Mouse (Mus musculus) lung, embryonic 15.5 days (tissue): ENCODE measurements at regions not wholly inside any gene's neighbourhood (a gene's known extent, or its start where the extent isn't known, plus 50 kb on each side); places are given as distances from the start of the nearest gene placed in this dataset.
"Not testable (repeated sequence)": the region's sequence is repeated elsewhere in the genome, so short reads cannot be mapped to it uniquely, and the experiment has no call there.

Experiments used
- ATAC-seq: fragments of 200-750 bp; cut with Nextera tagmentation; 2 replicates; pipeline ENCODE4 v1.8.0; 2017; ENCODE audit warnings: moderate number of reproducible peaks, borderline replicate concordance; ENCODE audit not compliant: low FRiP score, low TSS enrichment; ENCODE audit errors: extremely low read depth
- H3K27ac ChIP-seq: fragments of 300-500 bp; sonication (generic); 2 replicates; pipeline ENCODE4 v1.5.1; 2015; ENCODE audit warnings: moderate library complexity, mild to moderate bottlenecking, inconsistent platforms
- H3K27me3 ChIP-seq: fragments of 300-500 bp; sonication (generic); 2 replicates; pipeline ENCODE4 v1.6.1; 2015; ENCODE audit warnings: inconsistent platforms
- H3K36me3 ChIP-seq: fragments of 300-500 bp; sonication (generic); 2 replicates; pipeline ENCODE4 v1.6.1; 2015; ENCODE audit warnings: inconsistent platforms
- H3K4me1 ChIP-seq: fragments of 300-500 bp; sonication (generic); 2 replicates; pipeline ENCODE4 v1.6.1; 2015; ENCODE audit warnings: inconsistent platforms
- H3K4me2 ChIP-seq: fragments of 300-500 bp; sonication (generic); 2 replicates; pipeline ENCODE4 v1.6.1; 2015; ENCODE audit warnings: inconsistent platforms, mild to moderate bottlenecking, moderate library complexity
- H3K4me3 ChIP-seq: fragments of 300-500 bp; sonication (generic); 2 replicates; pipeline ENCODE4 v1.5.1; 2015; ENCODE audit warnings: mild to moderate bottlenecking, inconsistent platforms
- H3K9ac ChIP-seq: fragments of 300-500 bp; sonication (generic); 2 replicates; pipeline ENCODE4 v1.6.1; 2015; ENCODE audit warnings: inconsistent platforms
- H3K9me3 ChIP-seq: fragments of 300-500 bp; sonication (generic); 2 replicates; pipeline ENCODE4 v1.6.1; 2016; ENCODE audit warnings: inconsistent platforms
- WGBS: fragments of 180-500 bp; shearing (Covaris S2); methylation state at CpG from one replicate; pipeline ENCODE4 v1.1.7; 2015; 5-methylcytosine and 5-hydroxymethylcytosine counted together

DNA sequence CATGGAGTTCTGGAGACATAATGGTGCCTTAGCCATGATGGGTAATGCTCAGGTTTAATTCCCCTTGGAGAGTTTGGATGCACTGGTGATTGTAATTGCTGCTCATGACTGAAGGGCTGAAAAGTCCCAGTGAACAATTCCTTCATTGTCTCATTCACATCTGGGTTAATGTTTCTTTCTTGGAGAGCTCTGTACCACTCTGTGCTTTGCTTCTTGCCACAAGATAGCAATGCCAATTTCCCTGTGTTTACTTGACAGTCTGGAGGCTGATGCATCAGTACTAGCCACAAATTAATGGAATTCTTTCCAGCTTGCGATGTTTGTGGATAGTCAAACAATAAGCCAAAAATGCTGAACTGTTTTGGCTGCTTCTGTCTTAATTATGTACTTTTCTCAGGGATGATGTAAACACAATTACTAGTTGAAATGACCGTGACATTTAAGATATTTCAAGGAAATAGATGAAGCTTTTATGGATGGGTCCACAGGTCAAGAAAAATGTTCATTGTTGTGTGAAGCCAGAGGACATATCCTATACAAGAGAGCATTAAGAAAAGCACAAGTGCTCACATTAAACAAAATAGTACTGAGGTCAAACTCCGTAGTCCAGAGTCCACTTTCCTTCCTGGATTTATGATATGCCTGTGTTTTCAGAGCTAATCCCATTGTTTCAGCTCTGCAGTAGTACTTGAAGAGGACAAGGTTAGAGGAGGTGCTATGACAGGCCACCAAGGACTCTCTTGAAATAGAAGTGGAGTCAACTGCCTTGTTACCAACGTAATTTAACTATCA, 198.1 kb downstream of the Bmp2 start:
- Histone ChIP-seq H3K27me3 (no peaks in the 10 kb centered on the region), H3K4me1 (no peaks in the 10 kb centered on the region), H3K36me3 (no peaks in the 10 kb centered on the region), H3K27ac (no peak overlapping the region), H3K9ac (no peak overlapping the region), H3K9me3 (no peaks in the 10 kb centered on the region), H3K4me2 (no peak overlapping the region), H3K4me3 (no peak overlapping the region)
- WGBS = 46% methylated on average over 4 of the region's 4 CpGs
- no peak for ATAC-seq

GRCm38 (mm10) chr2:133754088-133754487, 202.1 kb downstream of the Bmp2 start:
- H3K4me1 ChIP-seq = no peaks in the 10 kb centered on the region
- no peak overlapping the region for H3K4me3 ChIP-seq
- no peak overlapping the region for H3K27ac ChIP-seq
- H3K9ac ChIP-seq = no peak overlapping the region
- H3K36me3 ChIP-seq = no peaks in the 10 kb centered on the region
- H3K4me2 ChIP-seq = no peak overlapping the region
- no peaks in the 10 kb centered on the region for H3K27me3 ChIP-seq
- ATAC-seq = no peak
- H3K9me3 ChIP-seq = no peaks in the 10 kb centered on the region
- 86% methylated on average over 3 of the region's 3 CpGs for WGBS

DNA sequence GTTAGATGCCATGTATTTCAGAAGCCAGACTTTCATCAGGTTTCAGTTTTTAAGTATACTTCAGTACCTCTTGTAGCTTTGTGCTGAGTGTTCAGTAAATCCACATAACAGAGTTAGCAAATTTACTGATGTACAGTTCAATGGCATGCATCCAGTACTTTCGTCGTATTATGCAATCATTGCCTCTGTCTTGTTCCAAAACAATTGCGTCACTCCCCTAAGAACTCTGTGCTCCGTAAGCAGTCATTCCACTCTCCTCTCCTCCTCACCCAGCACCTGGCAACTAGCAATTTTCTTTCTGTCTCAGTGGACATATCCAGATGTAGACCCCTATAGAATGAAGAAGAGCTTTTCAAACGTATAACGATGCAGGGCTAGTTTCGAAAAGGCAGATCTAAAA, 209.5 kb downstream of the Bmp2 start:
- Histone ChIP-seq H3K4me3 (no peak overlapping the region), H3K4me1 (no peaks in the 10 kb centered on the region), H3K4me2 (no peak overlapping the region), H3K9me3 (no peaks in the 10 kb centered on the region), H3K27me3 (no peaks in the 10 kb centered on the region), H3K9ac (no peak overlapping the region), H3K27ac (no peak overlapping the region), H3K36me3 (no peaks in the 10 kb centered on the region)
- WGBS = 41% methylated on average over 7 of the region's 7 CpGs
- ATAC-seq = peak; percentile 81; the same call in 1 of the 2 replicates

GRCm38 (mm10) chr2:133768546-133768945, 216.6 kb downstream of the Bmp2 start:
- Histone ChIP-seq H3K9me3 (no peaks in the 10 kb centered on the region), H3K27ac (no peak overlapping the region), H3K36me3 (no peaks in the 10 kb centered on the region), H3K27me3 (no peaks in the 10 kb centered on the region), H3K4me1 (no peaks in the 10 kb centered on the region), H3K4me2 (no peak overlapping the region), H3K9ac (no peak overlapping the region), H3K4me3 (no peak overlapping the region)
- no peak for ATAC-seq
- 69% methylated on average over 1 of the region's 1 CpGs for WGBS

DNA sequence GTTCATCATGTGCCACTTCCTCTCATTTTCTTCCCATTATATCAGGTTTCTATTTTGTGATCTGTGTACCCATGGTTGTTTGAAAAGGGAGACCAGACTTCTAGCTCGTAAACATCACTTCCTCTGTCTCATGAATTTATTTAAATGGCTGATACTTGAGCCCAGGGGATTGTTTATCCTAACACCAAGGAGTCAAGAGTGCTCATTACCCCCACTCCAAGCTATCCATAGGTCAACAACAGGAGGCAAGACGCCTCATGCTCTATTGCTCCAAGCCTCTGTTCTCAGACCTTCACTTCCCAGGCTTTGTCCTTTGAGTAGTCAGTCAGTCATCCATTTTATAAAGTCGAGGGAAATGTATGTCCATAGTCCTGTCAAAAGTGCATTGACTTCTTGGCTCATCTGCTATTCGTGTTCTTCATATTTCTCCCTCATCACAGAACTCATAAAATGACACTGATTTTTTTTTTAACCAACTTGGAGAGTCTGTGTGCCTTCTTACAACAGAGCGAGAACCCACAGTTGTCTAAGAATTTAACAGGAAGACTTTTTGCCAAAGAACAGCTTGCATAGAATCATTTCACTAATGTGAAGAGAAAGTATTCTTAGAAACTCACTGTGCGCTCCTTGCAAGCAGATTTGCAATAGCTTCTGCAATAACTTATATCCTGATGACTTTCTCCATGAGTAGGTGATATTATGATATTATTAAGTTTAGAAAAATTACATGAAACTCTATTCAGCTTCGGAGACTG, 231.8 kb downstream of the Bmp2 start:
- Histone ChIP-seq H3K36me3 (no peaks in the 10 kb centered on the region), H3K27me3 (no peaks in the 10 kb centered on the region), H3K4me1 (no peaks in the 10 kb centered on the region), H3K4me2 (no peak overlapping the region), H3K4me3 (no peak overlapping the region), H3K9ac (no peak overlapping the region), H3K27ac (peak overlapping the region; percentile 49), H3K9me3 (no peaks in the 10 kb centered on the region)
- 40% methylated on average over 7 of the region's 7 CpGs for WGBS
- peak; percentile 94 for ATAC-seq

DNA sequence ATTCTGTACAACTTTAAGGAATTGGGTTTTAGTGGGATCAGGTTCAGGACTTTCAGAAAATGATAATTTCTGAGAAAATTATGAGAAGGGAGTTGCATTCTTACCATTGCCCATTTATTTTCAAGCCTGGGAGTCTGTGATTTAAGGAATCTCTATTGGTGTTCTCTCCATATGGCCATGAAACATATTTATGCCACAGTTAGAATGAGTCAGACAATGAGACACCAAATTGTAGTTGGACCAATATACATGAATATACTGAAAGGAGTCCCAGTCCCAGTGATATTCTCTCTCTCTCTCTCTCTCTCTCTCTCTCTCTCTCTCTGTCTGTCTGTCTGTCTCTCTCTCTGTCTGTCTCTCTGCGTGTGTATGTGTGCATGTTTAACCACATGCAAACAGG, 239.1 kb downstream of the Bmp2 start:
- no peak for ATAC-seq
- 48% methylated on average over 1 of the region's 1 CpGs for WGBS
- Histone ChIP-seq H3K27ac (no peak overlapping the region), H3K9ac (no peak overlapping the region), H3K9me3 (no peaks in the 10 kb centered on the region), H3K27me3 (no peaks in the 10 kb centered on the region), H3K36me3 (no peaks in the 10 kb centered on the region), H3K4me1 (no peaks in the 10 kb centered on the region), H3K4me3 (no peak overlapping the region), H3K4me2 (no peak overlapping the region)

DNA sequence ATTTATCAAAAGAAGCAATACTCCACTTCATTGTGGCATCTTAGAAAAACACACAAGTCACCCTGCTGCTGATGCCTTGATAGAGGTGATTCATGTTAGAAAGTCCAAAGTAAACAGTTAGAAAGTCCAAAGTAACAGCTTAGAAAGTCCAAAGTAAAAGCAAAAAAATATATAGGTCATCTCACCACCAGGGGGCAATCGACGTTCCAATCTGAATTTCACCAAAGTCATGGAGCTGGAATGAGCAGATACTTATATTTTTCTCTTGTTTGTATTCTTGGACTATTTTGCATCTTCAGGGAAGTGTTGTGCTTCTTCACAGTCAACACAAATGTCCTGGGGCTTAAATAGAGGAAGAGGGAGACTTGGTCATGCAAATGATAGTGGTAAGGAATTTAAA, 241.3 kb downstream of the Bmp2 start:
- no peak for ATAC-seq
- no peaks in the 10 kb centered on the region for H3K27me3 ChIP-seq
- WGBS = 15% methylated on average over 2 of the region's 2 CpGs
- no peak overlapping the region for H3K27ac ChIP-seq
- no peaks in the 10 kb centered on the region for H3K4me1 ChIP-seq
- no peak overlapping the region for H3K4me2 ChIP-seq
- H3K9ac ChIP-seq = no peak overlapping the region
- no peak overlapping the region for H3K4me3 ChIP-seq
- no peaks in the 10 kb centered on the region for H3K36me3 ChIP-seq
- no peaks in the 10 kb centered on the region for H3K9me3 ChIP-seq

DNA sequence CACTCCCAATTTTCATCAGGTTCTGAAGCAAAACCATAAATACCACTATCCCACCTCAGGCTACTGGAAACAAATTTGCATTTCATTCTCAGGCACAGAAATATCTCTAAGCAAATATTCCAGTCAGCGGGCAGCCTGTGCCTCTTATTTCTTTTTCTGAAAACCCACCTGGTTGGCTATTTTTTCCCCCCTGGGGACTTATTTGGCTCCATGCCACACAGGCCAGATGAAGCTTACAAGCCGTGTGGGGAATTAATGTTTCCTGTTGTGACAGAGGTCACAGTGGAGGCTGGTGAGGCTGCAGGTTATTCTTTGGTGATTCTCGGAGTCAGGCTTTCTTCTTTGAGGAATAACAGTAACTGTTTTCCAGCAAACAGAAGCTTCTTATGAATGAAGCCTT, 250.7 kb downstream of the Bmp2 start:
- no peak overlapping the region for H3K27ac ChIP-seq
- H3K4me3 ChIP-seq = no peak overlapping the region
- no peaks in the 10 kb centered on the region for H3K4me1 ChIP-seq
- H3K9ac ChIP-seq = no peak overlapping the region
- H3K9me3 ChIP-seq = no peaks in the 10 kb centered on the region
- no peaks in the 10 kb centered on the region for H3K36me3 ChIP-seq
- H3K4me2 ChIP-seq = no peak overlapping the region
- no peak for ATAC-seq
- H3K27me3 ChIP-seq = no peaks in the 10 kb centered on the region
- WGBS = 28% methylated on average over 3 of the region's 3 CpGs

GRCm38 (mm10) chr2:133821418-133821817, 269.5 kb downstream of the Bmp2 start:
- Histone ChIP-seq H3K9me3 (no peaks in the 10 kb centered on the region), H3K4me2 (no peak overlapping the region), H3K9ac (no peak overlapping the region), H3K27ac (peak overlapping the region; percentile 47; the same call in 1 of the 2 replicates), H3K36me3 (no peaks in the 10 kb centered on the region), H3K4me3 (no peak overlapping the region), H3K27me3 (no peaks in the 10 kb centered on the region), H3K4me1 (no peaks in the 10 kb centered on the region)
- ATAC-seq = peak; percentile 72; the same call in 1 of the 2 replicates
- WGBS = 64% methylated on average over 4 of the region's 4 CpGs

DNA sequence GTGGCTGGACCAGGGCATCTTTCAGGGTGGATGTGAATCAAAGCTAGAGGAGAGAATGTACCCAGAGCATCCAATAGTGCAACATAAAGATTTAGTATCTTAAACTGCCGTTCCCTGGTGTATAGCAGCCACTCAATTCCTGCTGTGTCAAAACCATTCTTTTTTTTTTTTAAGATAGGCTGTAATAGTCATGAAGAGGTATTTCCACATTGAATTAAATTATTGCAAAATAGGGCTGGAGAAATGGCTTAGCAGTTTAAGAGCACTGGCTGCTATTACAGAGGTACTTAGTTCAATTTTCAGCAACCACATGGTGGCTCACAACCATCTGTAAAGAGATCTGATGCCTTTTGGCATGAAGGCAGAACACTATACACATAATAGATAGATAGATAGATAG, 277.4 kb downstream of the Bmp2 start:
- Histone ChIP-seq H3K9ac (no peak overlapping the region), H3K4me1 (no peaks in the 10 kb centered on the region), H3K36me3 (no peaks in the 10 kb centered on the region), H3K27ac (no peak overlapping the region), H3K27me3 (no peaks in the 10 kb centered on the region), H3K9me3 (no peaks in the 10 kb centered on the region), H3K4me2 (no peak overlapping the region), H3K4me3 (no peak overlapping the region)
- 86% methylated on average over 1 of the region's 1 CpGs for WGBS
- no peak for ATAC-seq

- no peak overlapping the region for H3K27ac ChIP-seq
- no peaks in the 10 kb centered on the region for H3K9me3 ChIP-seq
- ATAC-seq = no peak
- H3K27me3 ChIP-seq = no peaks in the 10 kb centered on the region
- H3K4me1 ChIP-seq = no peaks in the 10 kb centered on the region
- H3K4me2 ChIP-seq = no peak overlapping the region
- no peaks in the 10 kb centered on the region for H3K36me3 ChIP-seq
- H3K9ac ChIP-seq = no peak overlapping the region
- H3K4me3 ChIP-seq = no peak overlapping the region
These were observed 298.5 kb downstream of the Bmp2 start for GRCm38 (mm10) chr2:133850485-133850884.

GRCm38 (mm10) chr2:133874982-133875381, 323.0 kb downstream of the Bmp2 start:
- H3K9me3 ChIP-seq, H3K4me1 ChIP-seq, H3K4me2 ChIP-seq, H3K9ac ChIP-seq, H3K4me3 ChIP-seq, H3K36me3 ChIP-seq, H3K27ac ChIP-seq, H3K27me3 ChIP-seq, ATAC-seq: not testable (repeated sequence)
- 85% methylated on average over 8 of the region's 8 CpGs for WGBS
